Mouse (Mus musculus): Measurements from ENCODE around the gene Ppil4. TPM values are rescaled to one million over a fixed set of nuclear protein-coding genes. Genes with fewer than 3 reads are reported as not detected.
A peak's percentile ranks its signal among the peaks of the same experiment; 100 is the strongest.
"Not testable (repeated sequence)": the region's sequence is repeated elsewhere in the genome, so short reads cannot be mapped to it uniquely, and the experiment has no call there.

Gene Ppil4
- polyA plus RNA-seq (2015; fragmentation: Nextera tagmentation; extraction: Ambion mirVana), result 30.7 and 33.9 TPM in 2 replicates

- Histone ChIP-seq H3K27ac (peak within 1 kb of the TSS; percentile 28; the same call in 1 of the 2 replicates), H3K27me3 (replicated peaks) (no peaks in the 10 kb centered on the region), H3K9ac (peak within 1 kb of the TSS; percentile 85), H3K4me1 (replicated peaks) (peaks cover 7% of the 10 kb centered on the region), H3K4me2 (replicated peaks) (peak within 1 kb of the TSS; percentile 72), H3K9me3 (no peaks in the 10 kb centered on the region), H3K36me3 (peaks cover 16% of the 10 kb centered on the region), H3K4me3 (replicated peaks) (peak within 1 kb of the TSS; percentile 71)
- ATAC-seq, result peak; percentile 96
- under 1% methylated on average over 52 of the region's 52 CpGs for WGBS
Observed at GRCm38 (mm10) chr10:7792751-7793385, at the start of gene Ppil4, which contains the start of gene Ginm1. Gene Ppil4, plus strand, starts transcription at chr10:7792891. Gene Ginm1, minus strand, starts transcription at chr10:7792824.

DNA sequence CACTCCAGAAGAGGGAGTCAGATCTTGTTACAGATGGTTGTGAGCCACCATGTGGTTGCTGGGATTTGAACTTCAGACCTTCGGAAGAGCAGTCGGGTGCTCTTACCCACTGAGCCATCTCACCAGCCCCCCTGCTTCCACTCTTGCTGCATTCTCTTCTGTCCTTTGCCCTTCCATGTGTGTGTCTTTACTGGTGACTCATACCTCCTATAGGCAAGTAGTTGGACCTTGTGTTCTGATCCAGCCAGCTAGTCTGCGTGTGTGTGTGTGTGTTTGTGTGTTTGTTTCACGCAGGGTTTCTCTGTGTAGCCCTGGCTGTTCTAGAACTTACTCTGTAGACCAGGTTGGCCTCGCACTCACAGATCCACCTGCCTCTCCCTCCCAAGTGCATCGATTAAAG is 47.2 kb upstream of the Ppil4 start:
- H3K9me3 ChIP-seq; H3K4me3 ChIP-seq (replicated peaks); ATAC-seq; H3K4me1 ChIP-seq (replicated peaks); H3K9ac ChIP-seq; H3K4me2 ChIP-seq (replicated peaks); H3K27ac ChIP-seq; H3K27me3 ChIP-seq (replicated peaks): not testable (repeated sequence)
- peaks cover 21% of the 10 kb centered on the region; the same call in 1 of the 2 replicates for H3K36me3 ChIP-seq
- WGBS, result 94% methylated on average over 6 of the region's 6 CpGs

DNA sequence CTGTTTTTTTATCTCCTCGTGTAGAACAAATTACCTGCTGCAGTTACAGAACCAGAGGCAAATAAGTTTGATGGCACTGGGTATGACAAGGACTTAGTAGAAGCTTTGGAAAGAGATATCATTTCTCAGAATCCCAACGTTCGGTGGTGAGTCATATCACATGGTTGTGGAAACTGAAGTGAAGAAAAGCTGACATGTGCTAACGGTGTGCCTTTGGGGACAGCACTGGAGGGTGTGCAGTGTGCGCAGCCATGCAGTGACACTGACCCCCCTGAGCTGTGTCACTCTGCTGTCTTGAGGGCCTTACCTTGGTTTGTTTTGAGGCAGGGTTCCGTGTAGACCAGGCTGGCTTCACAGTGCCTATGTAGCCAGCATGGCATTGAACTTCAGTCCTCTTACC is 43.9 kb upstream of the Ppil4 start:
- H3K4me2 ChIP-seq (replicated peaks), result no peak overlapping the region
- WGBS, result 87% methylated on average over 6 of the region's 6 CpGs
- H3K9me3 ChIP-seq, result no peaks in the 10 kb centered on the region
- peaks cover 27% of the 10 kb centered on the region for H3K36me3 ChIP-seq
- H3K27me3 ChIP-seq (replicated peaks), result no peaks in the 10 kb centered on the region
- H3K27ac ChIP-seq, result no peak overlapping the region
- H3K4me1 ChIP-seq (replicated peaks), result no peaks in the 10 kb centered on the region
- H3K9ac ChIP-seq, result no peak overlapping the region
- no peak overlapping the region for H3K4me3 ChIP-seq (replicated peaks)
- no peak for ATAC-seq

DNA sequence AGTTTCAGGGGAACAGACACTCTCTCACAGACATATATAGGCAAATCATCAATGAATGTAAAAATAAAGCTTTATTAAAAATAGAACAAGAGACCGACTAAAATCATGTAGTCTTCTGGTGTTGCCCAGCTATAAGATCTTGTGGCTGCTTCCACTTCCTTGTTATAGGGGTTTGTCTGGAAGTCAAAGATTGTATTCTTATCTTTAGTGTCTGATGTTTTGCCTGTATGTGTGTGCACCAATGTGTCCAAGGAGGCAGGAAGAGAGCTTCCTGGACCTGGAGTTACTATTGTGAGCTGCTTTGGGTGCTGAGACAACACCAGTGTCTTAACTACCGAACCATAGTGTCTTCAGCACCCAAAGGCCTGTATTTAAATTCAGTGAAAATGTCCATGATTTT is 35.1 kb upstream of the Ppil4 start:
- no peak for ATAC-seq
- no peak overlapping the region for H3K27ac ChIP-seq

DNA sequence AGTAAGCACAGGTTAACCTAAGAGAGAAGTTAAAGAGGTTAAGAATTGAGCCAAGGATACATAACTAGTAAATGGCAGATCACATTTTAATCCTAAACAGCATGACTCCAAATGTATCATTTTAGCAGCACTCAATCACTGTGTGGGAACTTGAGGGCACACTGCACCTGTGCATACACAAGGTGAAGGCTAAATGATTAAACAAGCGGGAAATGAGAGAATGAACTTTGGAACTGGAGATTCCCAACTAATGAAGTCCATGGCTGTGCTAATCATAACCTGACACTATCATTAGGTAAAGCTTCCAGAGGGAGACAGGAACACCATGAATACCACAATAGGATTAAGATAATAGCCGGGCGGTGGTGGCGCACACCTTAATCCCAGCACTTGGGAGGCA is 20.3 kb upstream of the Ppil4 start:
- Histone ChIP-seq H3K9ac (no peak overlapping the region), H3K4me2 (replicated peaks) (no peak overlapping the region), H3K4me1 (replicated peaks) (no peaks in the 10 kb centered on the region), H3K36me3 (peaks cover 26% of the 10 kb centered on the region), H3K4me3 (replicated peaks) (no peak overlapping the region), H3K9me3 (no peaks in the 10 kb centered on the region), H3K27ac (no peak overlapping the region), H3K27me3 (replicated peaks) (no peaks in the 10 kb centered on the region)
- no peak for ATAC-seq
- 94% methylated on average over 4 of the region's 4 CpGs for WGBS

More for the DNA sequence above, 35.1 kb upstream of the Ppil4 start:
- H3K4me1 ChIP-seq (replicated peaks), result no peaks in the 10 kb centered on the region
- H3K9ac ChIP-seq, result no peak overlapping the region
- WGBS, result 95% methylated on average over 2 of the region's 2 CpGs
- no peaks in the 10 kb centered on the region for H3K27me3 ChIP-seq (replicated peaks)
- no peak overlapping the region for H3K4me3 ChIP-seq (replicated peaks)
- peaks cover 33% of the 10 kb centered on the region for H3K36me3 ChIP-seq
- no peak overlapping the region for H3K4me2 ChIP-seq (replicated peaks)
- no peaks in the 10 kb centered on the region for H3K9me3 ChIP-seq

GRCm38 (mm10) chr10:7772769-7773168 is 19.9 kb upstream of the Ppil4 start:
- ATAC-seq, result no peak
- Histone ChIP-seq H3K9me3 (no peaks in the 10 kb centered on the region), H3K4me2 (replicated peaks) (no peak overlapping the region), H3K9ac (no peak overlapping the region), H3K4me3 (replicated peaks) (no peak overlapping the region), H3K36me3 (peaks cover 26% of the 10 kb centered on the region), H3K27ac (no peak overlapping the region), H3K4me1 (replicated peaks) (no peaks in the 10 kb centered on the region), H3K27me3 (replicated peaks) (no peaks in the 10 kb centered on the region)
- 91% methylated on average over 1 of the region's 1 CpGs for WGBS

- no peaks in the 10 kb centered on the region for H3K9me3 ChIP-seq
- H3K27ac ChIP-seq, result no peak overlapping the region
- no peaks in the 10 kb centered on the region for H3K27me3 ChIP-seq (replicated peaks)
- 91% methylated on average over 8 of the region's 8 CpGs for WGBS
- H3K4me1 ChIP-seq (replicated peaks), result no peaks in the 10 kb centered on the region
- H3K4me3 ChIP-seq (replicated peaks), result no peak overlapping the region
- H3K9ac ChIP-seq, result no peak overlapping the region
- H3K4me2 ChIP-seq (replicated peaks), result no peak overlapping the region
- peaks cover 24% of the 10 kb centered on the region for H3K36me3 ChIP-seq
- no peak for ATAC-seq
Observed at GRCm38 (mm10) chr10:7775421-7775820, 17.3 kb upstream of the Ppil4 start.

DNA sequence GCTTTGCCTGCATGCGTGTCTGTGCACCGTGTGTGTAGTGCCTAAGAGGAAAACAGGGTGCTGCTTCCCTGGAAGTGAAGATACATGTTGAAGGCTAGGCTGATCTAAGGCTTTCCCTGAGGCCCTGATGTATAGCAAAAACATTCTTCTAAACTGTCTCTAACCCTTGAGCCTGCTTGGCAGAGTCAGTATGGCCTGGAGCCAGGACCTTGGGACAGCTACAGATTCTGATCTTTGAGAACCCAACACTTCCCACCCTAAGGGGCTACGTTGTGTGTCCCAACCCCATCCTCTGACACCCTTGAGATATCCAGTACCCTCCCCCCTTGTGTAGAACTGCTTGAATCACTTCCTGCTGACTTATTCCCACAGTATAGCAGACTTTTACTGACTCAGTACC is 14.3 kb upstream of the Ppil4 start:
- whole genome bisulfite sequencing, result 94% methylated on average over 3 of the region's 3 CpGs
- ATAC-seq, result no peak
- H3K36me3 ChIP-seq, result peaks cover 15% of the 10 kb centered on the region; the same call in 1 of the 2 replicates
- H3K27ac ChIP-seq, result no peak overlapping the region
- no peaks in the 10 kb centered on the region for H3K9me3 ChIP-seq
- H3K4me1 ChIP-seq (replicated peaks), result no peaks in the 10 kb centered on the region
- H3K4me2 ChIP-seq (replicated peaks), result no peak overlapping the region
- H3K4me3 ChIP-seq (replicated peaks), result no peak overlapping the region
- no peaks in the 10 kb centered on the region for H3K27me3 ChIP-seq (replicated peaks)
- no peak overlapping the region for H3K9ac ChIP-seq

GRCm38 (mm10) chr10:7779751-7780237 is 12.9 kb upstream of the Ppil4 start:
- ATAC-seq, result no peak
- H3K4me2 ChIP-seq (replicated peaks), result peak overlapping the region; percentile 78
- no peak overlapping the region for H3K27ac ChIP-seq
- no peaks in the 10 kb centered on the region for H3K9me3 ChIP-seq
- H3K27me3 ChIP-seq (replicated peaks), result no peaks in the 10 kb centered on the region
- H3K36me3 ChIP-seq, result peaks cover 13% of the 10 kb centered on the region; the same call in 1 of the 2 replicates
- H3K9ac ChIP-seq, result peak overlapping the region; percentile 80; the same call in 1 of the 2 replicates
- peak overlapping the region; percentile 98 for H3K4me3 ChIP-seq (replicated peaks)
- 15% methylated on average over 7 of the region's 7 CpGs for WGBS
- H3K4me1 ChIP-seq (replicated peaks), result no peaks in the 10 kb centered on the region

DNA sequence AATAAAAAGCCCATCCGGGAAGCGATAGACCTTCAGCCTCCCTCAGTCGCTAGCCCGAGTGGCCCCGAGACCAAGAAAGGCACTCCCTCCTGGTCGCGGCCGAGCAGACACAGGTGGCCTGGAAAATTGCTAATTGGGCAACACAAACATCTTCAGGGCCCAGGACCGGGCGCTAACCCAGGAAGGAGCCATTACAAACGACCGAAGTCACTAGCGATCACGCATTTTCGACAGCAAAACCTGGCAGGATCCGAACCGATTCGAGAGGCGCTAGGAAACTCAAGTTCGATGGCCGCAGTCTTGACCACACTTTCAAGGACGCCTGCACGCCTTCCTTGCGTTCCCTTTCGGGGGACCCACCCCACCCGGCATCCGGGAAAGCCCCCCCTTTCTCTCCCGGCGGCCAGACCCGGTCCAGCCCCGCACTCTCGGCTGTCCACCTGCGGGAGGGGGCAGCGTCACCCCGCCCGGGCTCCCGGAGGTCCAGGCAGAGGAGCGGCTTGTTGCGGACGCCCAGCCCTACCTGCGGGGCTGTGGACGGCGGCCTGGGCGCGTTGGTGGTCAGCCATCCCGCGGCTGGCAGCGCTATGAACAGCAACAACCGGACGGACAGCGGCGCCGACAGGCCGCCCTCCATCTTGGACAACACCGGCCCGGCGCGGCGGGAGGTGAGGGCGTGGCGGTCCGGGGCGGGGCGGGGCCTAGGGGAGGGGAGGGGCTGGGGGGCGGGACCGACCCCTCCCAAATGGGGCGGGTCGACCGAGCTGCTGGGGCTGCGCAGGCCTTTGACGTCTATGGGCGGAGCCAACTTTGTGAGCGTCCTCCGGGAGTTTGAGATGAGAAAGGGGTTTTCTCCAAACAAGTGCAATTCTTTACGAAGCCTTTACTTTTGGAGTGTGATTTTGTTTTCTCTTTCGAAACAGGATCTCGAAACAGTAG is 12.2 kb upstream of the Ppil4 start:
- Histone ChIP-seq H3K4me2 (replicated peaks) (peak overlapping the region; percentile 78), H3K9me3 (no peaks in the 10 kb centered on the region), H3K4me3 (replicated peaks) (peak overlapping the region; percentile 98), H3K4me1 (replicated peaks) (no peaks in the 10 kb centered on the region), H3K36me3 (peaks cover 8% of the 10 kb centered on the region; the same call in 1 of the 2 replicates), H3K9ac (peak overlapping the region; percentile 80), H3K27me3 (replicated peaks) (no peaks in the 10 kb centered on the region), H3K27ac (peak overlapping the region; percentile 51; the same call in 1 of the 2 replicates)
- ATAC-seq, result peak; percentile 97
- 1% methylated on average over 65 of the region's 77 CpGs for WGBS

DNA sequence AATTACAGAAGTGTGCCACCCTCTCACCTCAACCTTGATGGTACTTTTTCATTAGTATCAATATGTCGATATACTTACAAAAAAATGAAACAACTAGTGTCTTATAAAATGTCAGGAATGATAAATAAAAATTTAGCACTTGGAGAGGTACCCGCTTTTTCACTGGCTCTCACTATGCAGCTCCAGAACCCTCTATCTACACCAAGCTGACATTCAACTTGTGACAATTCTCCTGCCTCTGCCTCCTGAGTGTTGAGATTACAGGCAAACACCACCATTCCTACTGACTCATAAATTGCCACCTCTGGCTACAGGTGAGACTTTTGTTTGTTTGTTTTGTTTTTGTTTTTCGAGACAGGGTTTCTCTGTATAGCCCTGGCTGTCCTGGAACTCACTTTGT is 11.5 kb upstream of the Ppil4 start:
- 50% methylated on average over 3 of the region's 3 CpGs for WGBS
- Histone ChIP-seq H3K4me3 (replicated peaks) (peak overlapping the region; percentile 98), H3K27me3 (replicated peaks) (no peaks in the 10 kb centered on the region), H3K9me3 (no peaks in the 10 kb centered on the region), H3K4me1 (replicated peaks) (no peaks in the 10 kb centered on the region), H3K9ac (no peak overlapping the region), H3K4me2 (replicated peaks) (peak overlapping the region; percentile 78), H3K36me3 (peaks cover 6% of the 10 kb centered on the region; the same call in 1 of the 2 replicates), H3K27ac (no peak overlapping the region)
- ATAC-seq, result peak; percentile 35

- Histone ChIP-seq H3K4me3 (replicated peaks) (no peak overlapping the region), H3K4me2 (replicated peaks) (no peak overlapping the region), H3K4me1 (replicated peaks) (0 out of 2 replicates have a peak, but pooled peaks cover 3% of the 10 kb centered on the region), H3K27ac (no peak overlapping the region), H3K9ac (no peak overlapping the region), H3K36me3 (peaks cover 4% of the 10 kb centered on the region), H3K27me3 (replicated peaks) (no peaks in the 10 kb centered on the region), H3K9me3 (no peaks in the 10 kb centered on the region)
- WGBS, result 22% methylated on average over 2 of the region's 2 CpGs
- peak; percentile 95 for ATAC-seq
Observed at GRCm38 (mm10) chr10:7787319-7787718, 5.4 kb upstream of the Ppil4 start.

All from intestine, embryonic 15.5 days (tissue).